Mouse (Mus musculus): ENCODE data around the gene Akap4. TPM values are rescaled to one million over a fixed set of nuclear protein-coding genes. Genes with fewer than 3 reads are reported as not detected.

Akap4 gene
- polyA plus RNA-seq, 1 experiment from 2014 or later = not detected

Other genes starting within 250 kb of the Akap4 start
- not detected in 2 replicates for gene Ccnb3, start 25.9 kb upstream of the Akap4 start, polyA plus RNA-seq (2015; fragmentation: Nextera tagmentation; extraction: Ambion mirVana)